Mouse (Mus musculus) MEL (cell line): ENCODE data around the gene Treh. TPM values are rescaled to one million over a fixed set of nuclear protein-coding genes. Genes with fewer than 3 reads are reported as not detected.
A peak's percentile ranks its signal among the peaks of the same experiment; 100 is the strongest.
"Not testable (repeated sequence)": the region's sequence is repeated elsewhere in the genome, so short reads cannot be mapped to it uniquely, and the experiment has no call there.

Source experiments
- DNase-seq: peaks from one replicate; pipeline ENCODE4 v3.0.0; 2011; ENCODE audit warnings: low read depth, low spot score
- H3K27ac ChIP-seq: 2 replicates; pipeline ENCODE4 v1.5.1; 2012; ENCODE audit warnings: low read depth, mild to moderate bottlenecking, control low read depth, low read length, moderate library complexity; ENCODE audit not compliant: control insufficient read depth
- H3K27me3 ChIP-seq, 2 experiments: fragments of 150-350 bp in 1 of 2; sonication (generic) in 1 of 2; 2 replicates each; pipeline ENCODE4 v1.6.1; 2012; ENCODE audit warnings: low read length in 2 of 2, mild to moderate bottlenecking in 2 of 2, improper control_type of control experiment in 1 of 2, moderate library complexity in 1 of 2; ENCODE audit not compliant: insufficient read depth in 2 of 2, control insufficient read depth in 1 of 2
- H3K36me3 ChIP-seq, 2 experiments: 2 replicates each; pipeline ENCODE4 v1.6.1; 2012 to 2014; ENCODE audit warnings: low read length in 2 of 2, improper control_type of control experiment in 1 of 2, inconsistent platforms in 1 of 2, mild to moderate bottlenecking in 1 of 2; ENCODE audit not compliant: insufficient read depth in 2 of 2, control insufficient read depth in 1 of 2
- H3K4me1 ChIP-seq, 2 experiments: fragments of 150-350 bp in 1 of 2; sonication (generic) in 1 of 2; 2 replicates each; pipeline ENCODE4 v1.6.1; 2012; ENCODE audit warnings: low read length in 2 of 2, improper control_type of control experiment in 1 of 2, mild to moderate bottlenecking in 1 of 2; ENCODE audit not compliant: insufficient read depth in 2 of 2, control insufficient read depth in 1 of 2
- H3K4me3 ChIP-seq, 2 experiments: fragments of 150-350 bp in 1 of 2; sonication (generic) in 1 of 2; 2 replicates each; pipeline ENCODE4 v1.5.1; 2012; ENCODE audit warnings: low read depth in 2 of 2, low read length in 2 of 2, mild to moderate bottlenecking in 2 of 2, moderate library complexity in 2 of 2, control low read depth in 1 of 2, improper control_type of control experiment in 1 of 2; ENCODE audit not compliant: control insufficient read depth in 1 of 2, insufficient read depth in 1 of 2
- H3K79me2 ChIP-seq: 2 replicates; pipeline ENCODE4 v1.6.1; 2012; ENCODE audit warnings: mild to moderate bottlenecking, low read length, moderate library complexity; ENCODE audit not compliant: control insufficient read depth, poor library complexity, insufficient read depth
- H3K9ac ChIP-seq: 2 replicates; pipeline ENCODE4 v1.6.1; 2012; ENCODE audit warnings: low read depth, mild to moderate bottlenecking, control low read depth, low read length, moderate library complexity; ENCODE audit not compliant: control insufficient read depth, poor library complexity, severe bottlenecking
- H3K9me3 ChIP-seq: fragments of 150-350 bp; sonication (generic); replicated peaks from 2 replicates; pipeline ENCODE4 v1.6.1; 2012; ENCODE audit warnings: mild to moderate bottlenecking, low read length, improper control_type of control experiment, moderate library complexity; ENCODE audit not compliant: insufficient read depth
- BHLHE40 ChIP-seq: IDR thresholded peaks from 2 replicates; pipeline ENCODE4 v1.6.1; 2012; ENCODE audit warnings: low read depth, mild to moderate bottlenecking, inconsistent platforms, low read length, improper control_type of control experiment, borderline replicate concordance
- CHD2 ChIP-seq: IDR thresholded peaks from 2 replicates; pipeline ENCODE4 v1.6.1; 2011; ENCODE audit warnings: low read length, improper control_type of control experiment
- GABPA ChIP-seq: IDR thresholded peaks from 2 replicates; pipeline ENCODE4 v1.6.1; 2012; ENCODE audit warnings: low read depth, mild to moderate bottlenecking, inconsistent platforms, low read length, improper control_type of control experiment, moderate library complexity
- GATA1 ChIP-seq: IDR thresholded peaks from 2 replicates; pipeline ENCODE4 v1.6.1; 2011; ENCODE audit warnings: low read depth, low read length, improper control_type of control experiment
- KAT2A ChIP-seq: conservative IDR thresholded peaks from 2 replicates; pipeline ENCODE4 v1.6.1; 2012; ENCODE audit warnings: low read depth, low read length, improper control_type of control experiment, inconsistent platforms
- MEF2A ChIP-seq: IDR thresholded peaks from 2 replicates; pipeline ENCODE4 v1.6.1; 2014; ENCODE audit warnings: low read depth, mild to moderate bottlenecking, inconsistent platforms, low read length, improper control_type of control experiment; ENCODE audit not compliant: poor library complexity, insufficient replicate concordance, severe bottlenecking; ENCODE audit errors: extremely low read depth
- MXI1 ChIP-seq: IDR thresholded peaks from 2 replicates; pipeline ENCODE4 v1.6.1; 2011; ENCODE audit warnings: mild to moderate bottlenecking, low read depth, low read length, improper control_type of control experiment
- POLR2A ChIP-seq, 2 experiments: IDR thresholded peaks; 2 replicates each; pipeline ENCODE4 v1.6.1; 2011 to 2012; ENCODE audit warnings: low read length in 2 of 2, mild to moderate bottlenecking in 2 of 2, control low read depth in 1 of 2, improper control_type of control experiment in 1 of 2, low read depth in 1 of 2, moderate library complexity in 1 of 2; ENCODE audit not compliant: control insufficient read depth in 1 of 2, insufficient read depth in 1 of 2, poor library complexity in 1 of 2
- polyA plus RNA-seq, 2 experiments: library from polyadenylated mRNA; stranded (reverse) in 1 of 2; unstranded in 1 of 2; fragments of >175 nt in 1 of 2; fragments of >200 nt in 1 of 2; gene quantifications; 2 replicates each; pipeline versions ENCODE4 v1.2.1 to v1.2.4; 2012; ENCODE audit warnings: low replicate concordance in 2 of 2, low read depth in 1 of 2; ENCODE audit not compliant: insufficient read length in 2 of 2, insufficient read depth in 1 of 2, missing spikeins in 1 of 2
- total RNA-seq: library from RNA; depleted of rRNA; stranded (reverse); fragments of 300-350 nt; gene quantifications from 2 replicates; pipeline ENCODE4 v1.2.3, GENCODE M21; 2012

Gene Treh
- total and polyA plus RNA-seq, 3 experiments: not detected

GRCm38 (mm10) chr9:44626268-44626667 is 46.8 kb upstream of the Treh start:
- no peak for DNase-seq
- Histone ChIP-seq H3K79me2 (no peaks in the 10 kb centered on the region), H3K4me3 (no peak overlapping the region), H3K27ac (no peak overlapping the region), H3K9ac (no peak overlapping the region)
- TF ChIP-seq CHD2 (no peak), GABPA (no peak), GATA1 (no peak), MEF2A (no peak), KAT2A (no peak), BHLHE40 (no peak)
- TF ChIP-seq, all 39 proteins: peak for 0
- Histone ChIP-seq H3K36me3 (peaks cover 0 to 77% of the 10 kb centered on the region in 2 experiments; a peak in 2 of 4 replicates), H3K27me3 (no peaks in the 10 kb centered on the region), H3K4me1 (no peaks in the 10 kb centered on the region; a peak in 1 of 4 replicates), H3K9me3 (no peaks in the 10 kb centered on the region)

GRCm38 (mm10) chr9:44637551-44638169 is 35.4 kb upstream of the Treh start:
- Histone ChIP-seq H3K4me3 (no peak overlapping the region), H3K36me3 (peaks cover 0 to 37% of the 10 kb centered on the region in 2 experiments; a peak in 2 of 4 replicates), H3K4me1 (no peaks in the 10 kb centered on the region), H3K9me3 (no peaks in the 10 kb centered on the region), H3K27me3 (no peaks in the 10 kb centered on the region), H3K9ac (no peak overlapping the region), H3K27ac (no peak overlapping the region), H3K79me2 (no peaks in the 10 kb centered on the region)
- peak; percentile 43 for DNase-seq
- TF ChIP-seq MXI1: no peak
- peak in 1 of 2 experiments; percentile 11; a peak in 1 of 4 replicates for TF ChIP-seq POLR2A (IDR thresholded peaks at IDR 0.05; ENCODE audit: control insufficient read depth in 1 of 2, insufficient read depth in 1 of 2, low read depth in 1 of 2, low read length in 2 of 2, poor library complexity in 1 of 2)

GRCm38 (mm10) chr9:44638726-44639125 is 34.3 kb upstream of the Treh start:
- H3K79me2 ChIP-seq, H3K27me3 ChIP-seq, H3K9me3 ChIP-seq, H3K4me3 ChIP-seq, H3K9ac ChIP-seq, H3K4me1 ChIP-seq, DNase-seq, H3K27ac ChIP-seq: not testable (repeated sequence)
- H3K36me3 ChIP-seq: peaks cover 0 to 29% of the 10 kb centered on the region in 2 experiments; a peak in 2 of 4 replicates

- not testable (repeated sequence) for H3K9me3 ChIP-seq, H3K9ac ChIP-seq, H3K27me3 ChIP-seq, H3K4me1 ChIP-seq, H3K79me2 ChIP-seq, H3K4me3 ChIP-seq, DNase-seq, H3K27ac ChIP-seq
- peaks cover 0 to 18% of the 10 kb centered on the region in 2 experiments; a peak in 2 of 4 replicates for H3K36me3 ChIP-seq
These were observed 33.0 kb upstream of the Treh start for GRCm38 (mm10) chr9:44640028-44640427.
